In the genomic region with DNA sequence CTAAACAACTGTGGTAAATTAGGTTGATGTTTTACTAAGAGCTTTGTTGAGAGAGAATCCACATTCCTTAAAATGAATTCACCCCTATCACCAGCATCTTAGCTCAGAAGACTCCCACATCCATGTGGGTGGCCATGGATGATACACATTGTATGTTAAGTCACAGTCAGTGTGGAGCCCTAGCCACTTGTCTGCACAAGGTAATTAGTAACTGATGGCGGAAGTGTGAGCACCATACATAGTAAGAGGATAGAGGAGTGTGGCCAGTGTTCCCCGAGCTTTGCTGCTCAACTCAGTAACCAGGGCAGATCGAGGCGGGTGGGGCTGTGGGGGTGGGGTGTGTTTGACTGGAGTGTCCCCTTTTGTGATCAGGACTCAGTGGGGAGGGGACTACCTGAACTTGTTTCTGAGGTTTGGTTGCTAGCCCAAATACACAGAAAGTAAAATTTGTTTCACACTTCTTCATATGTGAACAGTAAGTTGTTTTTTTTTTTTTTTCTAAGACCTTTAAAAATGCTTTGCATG, we compare ENCODE assay signal across 12 mouse cellular contexts.
"Had no signal": no experiment of that assay in that cellular context is flagged by ENCODE, and none has a peak within 500 bp of the region (broad histone marks: within the 10 kb centered on the region; RNA-seq: fewer than 3 reads in every experiment).

No protein-coding gene starts in this region.

- H3K27me3 ChIP-seq: limb, embryonic 15.5 days; liver, embryonic 12.5 days had no signal

- H3K9me3 ChIP-seq: limb, embryonic 15.5 days; liver, embryonic 12.5 days; midbrain, embryonic 10.5 days had no signal

- H3K4me2 ChIP-seq: limb, embryonic 15.5 days; liver, embryonic 12.5 days; lung, embryonic 14.5 days had no signal

- H3K36me3 ChIP-seq: limb, embryonic 15.5 days had no signal

- DNase-seq: kidney, adult 2 months; layer of hippocampus, adult 9-11 months; layer of hippocampus, postnatal 36 days; lung, embryonic 14.5 days; lung, postnatal 10 days; right cerebral cortex, postnatal 14 days; thymus, postnatal 4 days had no signal

- H3K9ac ChIP-seq: limb, embryonic 15.5 days; liver, embryonic 12.5 days; lung, embryonic 14.5 days had no signal

- ATAC-seq: liver, embryonic 12.5 days; midbrain, embryonic 16.5 days had no signal

- H3K4me3 ChIP-seq: limb, embryonic 15.5 days; liver, embryonic 12.5 days; midbrain, embryonic 10.5 days had no signal

- H3K27ac ChIP-seq: kidney, postnatal 0 days; limb, embryonic 15.5 days; liver, embryonic 12.5 days; midbrain, embryonic 10.5 days had no signal
